Mouse (Mus musculus): ENCODE results near the gene Dusp18. TPM values are rescaled to one million over a fixed set of nuclear protein-coding genes. Genes with fewer than 3 reads are reported as not detected.

Gene Dusp18
- total and polyA plus RNA-seq, 3 experiments, result 29.1 to 47.8 (median 32.6) TPM

DNA sequence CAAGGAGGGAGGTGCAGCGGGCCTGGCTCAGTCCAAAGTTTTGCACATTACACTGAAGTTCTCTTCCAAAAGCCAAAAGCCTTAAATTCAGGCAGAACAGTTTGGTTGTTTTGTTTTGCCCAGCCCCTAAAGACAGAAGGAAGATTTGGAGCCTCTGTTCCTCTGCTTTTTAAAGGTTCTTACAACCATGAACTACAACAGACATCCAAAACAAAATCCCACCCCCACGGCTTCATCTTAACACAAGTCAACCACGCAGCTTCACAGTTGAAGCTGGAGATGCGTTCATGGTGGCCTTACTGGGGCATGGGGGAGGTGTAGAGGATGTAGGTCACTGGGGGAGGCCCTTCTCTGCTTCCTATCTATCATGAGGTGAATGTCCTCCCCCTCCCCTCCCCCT lies 43.2 kb upstream of the Dusp18 start:
- 0 out of 2 replicates have a peak, but pooled peaks cover 2% of the 10 kb centered on the region for H3K4me1 ChIP-seq (ENCODE audit: control insufficient read depth, insufficient read depth, low read length)
- DNase-seq, result no peak
- H3K9ac ChIP-seq (ENCODE audit: low read depth, low read length), result no peak overlapping the region
- H3K36me3 ChIP-seq (ENCODE audit: control insufficient read depth, insufficient read depth, low read length), result no peaks in the 10 kb centered on the region
- WGBS, result 73% methylated on average over 4 of the region's 4 CpGs
- H3K27ac ChIP-seq, result no peak overlapping the region
- no peak for TF ChIP-seq EP300 (IDR thresholded peaks at IDR 0.05; ENCODE audit: insufficient read depth, low read depth, low read length)
- no peaks in the 10 kb centered on the region for H3K79me2 ChIP-seq (replicated peaks; ENCODE audit: control insufficient read depth, insufficient read depth, low read length)
- no peaks in the 10 kb centered on the region for H3K27me3 ChIP-seq (ENCODE audit: control insufficient read depth, insufficient read depth, low read length)
- H3K4me3 ChIP-seq, result no peak overlapping the region
- intact Hi-C loops (cut with DNase I), result no loop called here

DNA sequence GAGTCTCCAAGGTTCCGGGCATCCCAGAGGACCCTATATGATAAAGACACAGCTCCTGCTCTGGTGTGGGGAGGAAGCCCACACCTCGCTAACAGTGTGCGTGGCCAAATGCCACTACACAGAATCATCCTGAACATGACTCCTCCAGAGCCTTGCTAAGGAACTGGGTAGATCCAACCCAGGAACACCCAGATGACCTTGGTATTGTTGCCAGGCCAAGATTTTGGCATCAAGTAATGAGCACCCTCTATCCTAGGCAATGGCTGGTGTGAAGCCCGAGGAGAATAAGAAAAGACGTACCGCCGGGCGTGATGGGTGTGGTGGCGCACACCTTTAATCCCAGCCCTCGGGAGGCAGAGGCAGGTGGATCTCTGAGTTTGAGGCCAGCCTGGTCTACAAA lies 42.0 kb upstream of the Dusp18 start:
- intact Hi-C loops (cut with DNase I), result no loop called here
- Histone ChIP-seq H3K27me3 (ENCODE audit: control insufficient read depth, insufficient read depth, low read length) (no peaks in the 10 kb centered on the region), H3K36me3 (ENCODE audit: control insufficient read depth, insufficient read depth, low read length) (no peaks in the 10 kb centered on the region), H3K4me3 (no peak overlapping the region), H3K27ac (peak overlapping the region; percentile 63), H3K9ac (ENCODE audit: low read depth, low read length) (no peak overlapping the region), H3K79me2 (replicated peaks; ENCODE audit: control insufficient read depth, insufficient read depth, low read length) (no peaks in the 10 kb centered on the region), H3K4me1 (ENCODE audit: control insufficient read depth, insufficient read depth, low read length) (0 out of 2 replicates have a peak, but pooled peaks cover 2% of the 10 kb centered on the region)
- TF ChIP-seq EP300 (IDR thresholded peaks at IDR 0.05; ENCODE audit: insufficient read depth, low read depth, low read length) (no peak), CTCF (IDR thresholded peaks at IDR 0.05) (no peak), POLR2A (IDR thresholded peaks at IDR 0.05; ENCODE audit: insufficient read depth, low read depth, low read length) (no peak)
- 83% methylated on average over 10 of the region's 10 CpGs for WGBS
- no peak for DNase-seq

GRCm38 (mm10) chr11:3853481-3854034 lies 41.5 kb upstream of the Dusp18 start:
- Histone ChIP-seq H3K4me3 (no peak overlapping the region), H3K27ac (peak overlapping the region; percentile 63), H3K4me1 (ENCODE audit: control insufficient read depth, insufficient read depth, low read length) (0 out of 2 replicates have a peak, but pooled peaks cover 2% of the 10 kb centered on the region), H3K36me3 (ENCODE audit: control insufficient read depth, insufficient read depth, low read length) (no peaks in the 10 kb centered on the region), H3K79me2 (replicated peaks; ENCODE audit: control insufficient read depth, insufficient read depth, low read length) (no peaks in the 10 kb centered on the region), H3K27me3 (ENCODE audit: control insufficient read depth, insufficient read depth, low read length) (no peaks in the 10 kb centered on the region), H3K9ac (ENCODE audit: low read depth, low read length) (no peak overlapping the region)
- peak in 1 of 2 experiments; percentile 60 for DNase-seq
- 31% methylated on average over 5 of the region's 5 CpGs for WGBS
- intact Hi-C loops (cut with DNase I), result no loop called here
- TF ChIP-seq POLR2A (IDR thresholded peaks at IDR 0.05; ENCODE audit: insufficient read depth, low read depth, low read length) (no peak), CTCF (IDR thresholded peaks at IDR 0.05) (no peak), EP300 (IDR thresholded peaks at IDR 0.05; ENCODE audit: insufficient read depth, low read depth, low read length) (no peak)

DNA sequence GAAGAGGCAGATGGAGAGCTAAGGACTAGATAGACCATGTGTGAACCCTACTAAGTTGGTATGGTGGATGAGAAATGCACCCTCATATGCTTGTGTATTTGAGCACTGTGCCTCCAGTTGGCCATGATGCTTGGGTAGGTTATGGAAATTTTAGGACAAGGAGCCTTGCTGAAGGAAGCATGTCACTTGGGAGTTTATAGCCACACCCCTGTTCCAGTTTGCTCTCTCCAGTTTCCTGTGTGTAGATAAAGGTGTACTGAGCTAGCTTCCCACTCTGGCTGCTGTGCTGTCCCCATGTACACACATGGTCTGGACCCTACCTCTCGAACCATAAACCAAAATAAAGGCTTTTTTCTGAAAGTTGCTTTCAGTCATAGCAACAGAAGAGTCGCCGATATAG lies 40.9 kb upstream of the Dusp18 start:
- Histone ChIP-seq H3K79me2 (replicated peaks; ENCODE audit: control insufficient read depth, insufficient read depth, low read length) (no peaks in the 10 kb centered on the region), H3K9ac (ENCODE audit: low read depth, low read length) (no peak overlapping the region), H3K27ac (peak overlapping the region; percentile 41), H3K36me3 (ENCODE audit: control insufficient read depth, insufficient read depth, low read length) (no peaks in the 10 kb centered on the region), H3K4me1 (ENCODE audit: control insufficient read depth, insufficient read depth, low read length) (0 out of 2 replicates have a peak, but pooled peaks cover 2% of the 10 kb centered on the region), H3K27me3 (ENCODE audit: control insufficient read depth, insufficient read depth, low read length) (no peaks in the 10 kb centered on the region), H3K4me3 (no peak overlapping the region)
- no peak for TF ChIP-seq POLR2A (IDR thresholded peaks at IDR 0.05; ENCODE audit: insufficient read depth, low read depth, low read length)
- TF ChIP-seq CTCF (IDR thresholded peaks at IDR 0.05), result no peak
- no peak for TF ChIP-seq EP300 (IDR thresholded peaks at IDR 0.05; ENCODE audit: insufficient read depth, low read depth, low read length)
- DNase-seq, result no peak
- 84% methylated on average over 3 of the region's 3 CpGs for WGBS
- intact Hi-C loops (cut with DNase I), result no loop called here

GRCm38 (mm10) chr11:3855846-3856245 lies 39.2 kb upstream of the Dusp18 start:
- Histone ChIP-seq H3K9ac (ENCODE audit: low read depth, low read length) (no peak overlapping the region), H3K27me3 (ENCODE audit: control insufficient read depth, insufficient read depth, low read length) (no peaks in the 10 kb centered on the region), H3K4me1 (ENCODE audit: control insufficient read depth, insufficient read depth, low read length) (0 out of 2 replicates have a peak, but pooled peaks cover 2% of the 10 kb centered on the region), H3K79me2 (replicated peaks; ENCODE audit: control insufficient read depth, insufficient read depth, low read length) (no peaks in the 10 kb centered on the region), H3K27ac (no peak overlapping the region), H3K4me3 (no peak overlapping the region), H3K36me3 (ENCODE audit: control insufficient read depth, insufficient read depth, low read length) (no peaks in the 10 kb centered on the region)
- intact Hi-C loops (cut with DNase I), result no loop called here
- DNase-seq, result no peak
- TF ChIP-seq EP300 (IDR thresholded peaks at IDR 0.05; ENCODE audit: insufficient read depth, low read depth, low read length) (no peak), POLR2A (IDR thresholded peaks at IDR 0.05; ENCODE audit: insufficient read depth, low read depth, low read length) (no peak), CTCF (IDR thresholded peaks at IDR 0.05) (no peak)
- 77% methylated on average over 5 of the region's 5 CpGs for WGBS

- no peak for DNase-seq
- no peaks in the 10 kb centered on the region for H3K27me3 ChIP-seq (ENCODE audit: control insufficient read depth, insufficient read depth, low read length)
- H3K4me1 ChIP-seq (ENCODE audit: control insufficient read depth, insufficient read depth, low read length), result peaks cover 2% of the 10 kb centered on the region; the same call in 1 of the 2 replicates
- H3K4me3 ChIP-seq, result no peak overlapping the region
- no peak for TF ChIP-seq POLR2A (IDR thresholded peaks at IDR 0.05; ENCODE audit: insufficient read depth, low read depth, low read length)
- no peak for TF ChIP-seq EP300 (IDR thresholded peaks at IDR 0.05; ENCODE audit: insufficient read depth, low read depth, low read length)
- no peak for TF ChIP-seq CTCF (IDR thresholded peaks at IDR 0.05)
- no peak overlapping the region for H3K27ac ChIP-seq
- H3K9ac ChIP-seq (ENCODE audit: low read depth, low read length), result no peak overlapping the region
- H3K36me3 ChIP-seq (ENCODE audit: control insufficient read depth, insufficient read depth, low read length), result no peaks in the 10 kb centered on the region
- no peaks in the 10 kb centered on the region for H3K79me2 ChIP-seq (replicated peaks; ENCODE audit: control insufficient read depth, insufficient read depth, low read length)
- WGBS, result 61% methylated on average over 5 of the region's 5 CpGs
- intact Hi-C loops (cut with DNase I), result no loop called here
These were observed 37.1 kb upstream of the Dusp18 start for GRCm38 (mm10) chr11:3857902-3858301.

All from heart, adult 2 months (tissue).